Mouse (Mus musculus) CH12.LX (cell line): Measurements from ENCODE around the gene Them4.
A peak's percentile ranks its signal among the peaks of the same experiment; 100 is the strongest.

Experiments
- CTCF ChIP-seq, 2 experiments: IDR thresholded peaks in 1 of 2; conservative IDR thresholded peaks in 1 of 2; 2 replicates each; pipeline ENCODE4 v1.5.1; 2011 to 2012; ENCODE audit warnings: low read depth in 2 of 2, low read length in 2 of 2, improper control_type of control experiment in 1 of 2, inconsistent platforms in 1 of 2, mild to moderate bottlenecking in 1 of 2, moderate library complexity in 1 of 2
- EP300 ChIP-seq: IDR thresholded peaks from 2 replicates; pipeline ENCODE4 v1.6.1; 2011; ENCODE audit warnings: low read length, improper control_type of control experiment
- KAT2A ChIP-seq: IDR thresholded peaks from 2 replicates; pipeline ENCODE4 v1.6.1; 2012; ENCODE audit warnings: low read length, improper control_type of control experiment, inconsistent platforms; ENCODE audit not compliant: insufficient replicate concordance
- ZNF384 ChIP-seq: IDR thresholded peaks from 2 replicates; pipeline ENCODE4 v1.6.1; 2012; ENCODE audit warnings: low read depth, low read length, improper control_type of control experiment, inconsistent platforms

- TF ChIP-seq KAT2A (no peak), CTCF (conservative IDR thresholded peaks at IDR 0.05 in 1 of 2, IDR thresholded peaks at IDR 0.05 in 1 of 2; ENCODE audit: low read depth in 2 of 2, low read length in 2 of 2) (no peak), ZNF384 (peak; percentile 95), EP300 (peak; percentile 42; the same call in 1 of the 2 replicates)
These were observed 65.3 kb downstream of the Them4 start for GRCm38 (mm10) chr3:94375146-94375545.
